Mouse (Mus musculus): Measurements from ENCODE around the gene Sox30. TPM values are rescaled to one million over a fixed set of nuclear protein-coding genes. Genes with fewer than 3 reads are reported as not detected.

Sox30 gene
- polyA plus RNA-seq (2014; fragmentation: Nextera tagmentation; extraction: Ambion mirVana), result 0.16 TPM in 2 replicates

DNA sequence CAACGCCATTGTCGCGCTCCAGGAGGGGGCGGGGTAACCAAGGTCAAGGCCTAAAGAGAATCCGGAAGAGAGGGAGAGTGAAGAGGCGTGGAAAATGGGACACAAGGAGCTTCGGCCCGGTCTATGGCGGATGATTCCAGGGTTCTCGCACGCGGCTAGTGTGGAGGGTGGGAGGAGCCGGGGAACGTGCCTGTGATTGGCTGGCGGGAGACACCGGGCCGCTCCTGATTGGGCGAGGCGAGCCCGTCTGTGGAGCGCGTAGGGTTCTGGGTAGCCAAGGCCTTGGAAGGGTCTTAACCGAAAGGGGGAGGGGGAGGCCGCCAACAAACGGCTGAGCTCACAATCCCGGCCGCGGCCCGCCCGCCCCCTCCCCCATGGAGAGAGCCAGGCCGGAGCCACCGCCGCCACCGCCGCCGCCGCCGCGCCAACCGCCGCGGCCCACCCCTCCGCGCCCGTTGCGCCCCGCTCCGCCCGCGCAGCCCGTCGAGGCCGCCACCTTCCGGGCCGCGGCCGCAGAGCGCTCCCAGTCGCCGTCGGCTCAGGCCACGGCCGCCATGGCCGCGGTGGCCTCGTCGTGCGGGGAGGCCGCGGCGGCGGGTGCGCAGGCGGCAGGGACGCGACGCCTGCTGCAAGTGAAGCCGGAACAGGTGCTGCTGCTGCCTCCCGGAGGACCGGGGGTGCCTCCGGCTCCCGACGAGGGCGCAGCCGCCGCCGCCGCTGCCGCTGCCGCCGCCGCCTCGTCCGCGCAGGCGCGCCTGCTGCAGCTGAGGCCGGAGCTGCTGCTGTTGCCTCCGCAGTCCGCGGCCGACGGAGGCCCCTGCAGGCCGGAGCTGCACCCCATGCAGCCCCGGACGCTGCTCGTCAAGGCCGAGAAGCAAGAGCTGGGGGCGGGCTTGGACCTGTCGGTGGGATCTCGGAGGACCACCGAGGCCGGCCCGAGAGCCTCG is at the start of gene Sox30:
Sox30 (plus strand) TSS at position 365 of the 947 bp plus-strand sequence.
- no peaks in the 10 kb centered on the region for H3K27me3 ChIP-seq (ENCODE audit: control insufficient read depth, insufficient read depth, low read length)
- 15% methylated on average over 76 of the region's 115 CpGs for WGBS
- peak; percentile 95 for ATAC-seq (ENCODE audit: low FRiP score, low TSS enrichment)

DNA sequence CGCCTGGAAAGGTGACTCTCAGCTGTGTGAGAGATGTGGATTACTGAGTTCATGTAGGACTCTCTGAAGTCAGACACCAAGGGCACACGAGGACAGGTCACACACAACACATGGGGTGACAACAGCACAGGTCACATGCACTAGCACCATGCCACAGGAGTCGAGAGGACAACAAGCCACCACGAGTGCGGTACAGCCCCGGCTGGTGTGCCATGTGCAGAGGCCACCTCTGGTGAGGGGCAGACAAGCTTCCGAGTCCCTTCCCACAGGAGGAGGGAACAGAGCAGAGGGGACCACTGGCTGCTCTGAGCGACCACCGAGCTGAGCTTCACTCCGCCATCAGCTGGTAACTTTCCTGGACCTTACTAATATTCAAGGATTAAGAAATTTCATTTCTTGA is 47.3 kb upstream of the Sox30 start:
- H3K9ac ChIP-seq (ENCODE audit: low read depth, low read length), result no peak overlapping the region
- no peak overlapping the region for H3K4me3 ChIP-seq (ENCODE audit: low read length)
- 92% methylated on average over 10 of the region's 10 CpGs for WGBS
- H3K36me3 ChIP-seq (ENCODE audit: control insufficient read depth, insufficient read depth, low read length), result peaks cover 48% of the 10 kb centered on the region
- no peaks in the 10 kb centered on the region for H3K27me3 ChIP-seq (ENCODE audit: control insufficient read depth, insufficient read depth, low read length)
- H3K4me1 ChIP-seq (ENCODE audit: control insufficient read depth, insufficient read depth, low read length), result no peaks in the 10 kb centered on the region
- no peak overlapping the region for H3K27ac ChIP-seq (ENCODE audit: low read depth, low read length)
- H3K4me2 ChIP-seq (replicated peaks; ENCODE audit: low read depth, low read length), result no peak overlapping the region
- H3K9me3 ChIP-seq (ENCODE audit: control insufficient read depth, low read length), result no peaks in the 10 kb centered on the region
- no peak for ATAC-seq (ENCODE audit: low FRiP score, low TSS enrichment)

More for the DNA sequence above, at the start of gene Sox30:
- Histone ChIP-seq H3K27ac (ENCODE audit: low read depth, low read length) (no peak within 1 kb of the TSS), H3K9me3 (ENCODE audit: control insufficient read depth, low read length) (peaks cover 6% of the 10 kb centered on the region; the same call in 1 of the 2 replicates), H3K36me3 (ENCODE audit: control insufficient read depth, insufficient read depth, low read length) (no peaks in the 10 kb centered on the region), H3K9ac (ENCODE audit: low read depth, low read length) (peak within 1 kb of the TSS; percentile 86), H3K4me3 (ENCODE audit: low read length) (peak within 1 kb of the TSS; percentile 58), H3K4me1 (ENCODE audit: control insufficient read depth, insufficient read depth, low read length) (no peaks in the 10 kb centered on the region), H3K4me2 (replicated peaks; ENCODE audit: low read depth, low read length) (peak within 1 kb of the TSS; percentile 84)

DNA sequence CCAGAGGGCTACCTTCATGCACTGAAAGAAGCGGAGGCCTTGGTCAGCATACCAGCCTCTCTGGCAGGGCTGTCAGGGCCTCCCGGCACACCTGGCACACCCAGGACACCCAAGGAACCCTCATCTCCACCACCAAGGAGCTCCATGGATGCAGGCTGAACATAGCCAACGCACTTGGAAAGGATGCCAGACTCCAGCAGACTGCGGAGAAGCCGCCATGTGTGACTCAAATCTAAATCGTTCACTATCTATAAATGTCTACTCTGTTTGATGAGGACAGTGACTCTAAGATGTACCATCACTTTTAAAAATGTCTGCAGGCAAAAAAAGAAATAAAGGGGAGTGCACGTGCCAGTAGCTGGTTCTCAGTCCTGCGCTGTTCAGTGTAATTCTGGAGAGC is 42.6 kb upstream of the Sox30 start:
- peaks cover 38% of the 10 kb centered on the region for H3K36me3 ChIP-seq (ENCODE audit: control insufficient read depth, insufficient read depth, low read length)
- no peaks in the 10 kb centered on the region for H3K9me3 ChIP-seq (ENCODE audit: control insufficient read depth, low read length)
- H3K9ac ChIP-seq (ENCODE audit: low read depth, low read length), result no peak overlapping the region
- H3K4me1 ChIP-seq (ENCODE audit: control insufficient read depth, insufficient read depth, low read length), result no peaks in the 10 kb centered on the region
- 92% methylated on average over 8 of the region's 8 CpGs for WGBS
- no peak overlapping the region for H3K4me3 ChIP-seq (ENCODE audit: low read length)
- H3K4me2 ChIP-seq (replicated peaks; ENCODE audit: low read depth, low read length), result no peak overlapping the region
- H3K27ac ChIP-seq (ENCODE audit: low read depth, low read length), result no peak overlapping the region
- H3K27me3 ChIP-seq (ENCODE audit: control insufficient read depth, insufficient read depth, low read length), result no peaks in the 10 kb centered on the region
- no peak for ATAC-seq (ENCODE audit: low FRiP score, low TSS enrichment)

DNA sequence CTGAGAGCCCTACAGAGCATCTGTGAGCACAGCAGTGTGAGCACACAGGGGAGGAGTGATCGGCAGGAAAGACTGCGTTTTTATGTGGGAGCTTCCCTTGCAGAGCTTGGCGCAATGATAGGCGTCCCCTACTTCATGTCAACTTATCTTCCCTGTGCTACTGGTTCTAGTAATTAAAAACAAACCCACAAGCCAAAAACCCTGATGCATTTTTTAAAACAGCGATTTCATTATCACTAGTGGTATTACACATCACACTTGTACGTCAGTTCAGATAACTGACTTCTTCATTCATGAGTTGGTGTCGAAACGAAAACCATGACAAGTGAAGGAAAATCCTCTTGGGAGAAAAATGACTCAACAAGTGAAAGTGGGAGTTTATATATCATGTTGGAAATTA is 41.2 kb upstream of the Sox30 start:
- no peak overlapping the region for H3K4me3 ChIP-seq (ENCODE audit: low read length)
- H3K9me3 ChIP-seq (ENCODE audit: control insufficient read depth, low read length), result no peaks in the 10 kb centered on the region
- H3K27me3 ChIP-seq (ENCODE audit: control insufficient read depth, insufficient read depth, low read length), result no peaks in the 10 kb centered on the region
- no peak for ATAC-seq (ENCODE audit: low FRiP score, low TSS enrichment)
- H3K27ac ChIP-seq (ENCODE audit: low read depth, low read length), result no peak overlapping the region
- H3K4me1 ChIP-seq (ENCODE audit: control insufficient read depth, insufficient read depth, low read length), result peaks cover 12% of the 10 kb centered on the region
- peaks cover 24% of the 10 kb centered on the region for H3K36me3 ChIP-seq (ENCODE audit: control insufficient read depth, insufficient read depth, low read length)
- H3K4me2 ChIP-seq (replicated peaks; ENCODE audit: low read depth, low read length), result no peak overlapping the region
- no peak overlapping the region for H3K9ac ChIP-seq (ENCODE audit: low read depth, low read length)
- WGBS, result 85% methylated on average over 8 of the region's 8 CpGs

DNA sequence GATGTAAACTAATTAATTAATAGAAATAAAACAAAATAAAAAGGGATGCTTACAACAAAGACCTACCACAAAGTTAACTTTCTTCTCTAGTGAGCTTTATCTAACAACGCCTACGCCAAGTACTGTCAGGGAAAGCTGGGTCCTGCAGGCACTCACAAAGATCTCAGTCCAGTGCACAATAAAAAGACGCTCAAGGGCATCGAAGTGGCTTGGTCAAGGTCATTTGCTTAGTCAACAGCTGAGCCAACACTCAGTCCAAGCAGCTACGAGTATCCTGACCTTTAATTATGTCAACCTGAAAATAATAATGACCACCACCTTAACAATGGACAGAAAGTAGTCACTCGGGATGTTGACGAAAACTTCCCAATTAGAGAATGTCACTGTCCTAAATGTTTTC is 37.8 kb upstream of the Sox30 start:
- ATAC-seq (ENCODE audit: low FRiP score, low TSS enrichment), result no peak
- Histone ChIP-seq H3K4me2 (replicated peaks; ENCODE audit: low read depth, low read length) (no peak overlapping the region), H3K9ac (ENCODE audit: low read depth, low read length) (no peak overlapping the region), H3K27me3 (ENCODE audit: control insufficient read depth, insufficient read depth, low read length) (no peaks in the 10 kb centered on the region), H3K4me1 (ENCODE audit: control insufficient read depth, insufficient read depth, low read length) (peaks cover 12% of the 10 kb centered on the region), H3K9me3 (ENCODE audit: control insufficient read depth, low read length) (no peaks in the 10 kb centered on the region), H3K4me3 (ENCODE audit: low read length) (no peak overlapping the region), H3K36me3 (ENCODE audit: control insufficient read depth, insufficient read depth, low read length) (peaks cover 3% of the 10 kb centered on the region; the same call in 1 of the 2 replicates), H3K27ac (ENCODE audit: low read depth, low read length) (no peak overlapping the region)
- WGBS, result 91% methylated on average over 7 of the region's 7 CpGs

DNA sequence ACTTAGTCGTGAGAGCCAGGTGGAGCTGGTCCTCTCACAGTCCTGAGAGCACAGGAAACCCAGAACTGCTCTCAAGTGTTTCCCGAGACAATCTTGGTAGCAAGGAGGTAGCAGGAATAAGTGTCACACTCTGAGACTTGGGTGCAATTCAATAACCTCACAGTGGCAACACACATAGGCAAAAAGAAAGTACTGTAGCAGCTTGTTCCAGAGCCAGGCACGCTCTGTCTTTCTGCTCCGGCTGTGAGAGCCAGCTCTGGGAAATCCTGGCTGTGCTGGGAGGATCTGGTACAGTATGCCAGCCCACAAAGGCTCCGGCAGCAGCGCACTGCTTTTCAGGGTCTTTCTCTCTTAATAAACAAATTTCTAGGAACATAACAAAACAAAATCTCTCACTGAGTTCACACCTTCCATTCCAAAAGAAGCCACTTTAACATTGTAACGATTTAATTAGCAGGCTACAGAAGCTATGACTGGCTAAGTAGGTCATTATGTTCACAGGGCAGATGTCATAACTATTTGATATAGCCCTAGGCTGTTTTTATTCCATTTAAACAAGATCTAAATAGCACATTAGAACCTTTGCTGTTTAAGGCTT is 36.9 kb upstream of the Sox30 start:
- Histone ChIP-seq H3K9me3 (ENCODE audit: control insufficient read depth, low read length) (no peaks in the 10 kb centered on the region), H3K36me3 (ENCODE audit: control insufficient read depth, insufficient read depth, low read length) (peaks cover 3% of the 10 kb centered on the region; the same call in 1 of the 2 replicates), H3K4me2 (replicated peaks; ENCODE audit: low read depth, low read length) (peak overlapping the region; percentile 89), H3K27me3 (ENCODE audit: control insufficient read depth, insufficient read depth, low read length) (no peaks in the 10 kb centered on the region), H3K27ac (ENCODE audit: low read depth, low read length) (no peak overlapping the region), H3K4me3 (ENCODE audit: low read length) (peak overlapping the region; percentile 86), H3K4me1 (ENCODE audit: control insufficient read depth, insufficient read depth, low read length) (peaks cover 12% of the 10 kb centered on the region), H3K9ac (ENCODE audit: low read depth, low read length) (peak overlapping the region; percentile 86; the same call in 1 of the 2 replicates)
- WGBS, result 58% methylated on average over 7 of the region's 7 CpGs
- ATAC-seq (ENCODE audit: low FRiP score, low TSS enrichment), result no peak

DNA sequence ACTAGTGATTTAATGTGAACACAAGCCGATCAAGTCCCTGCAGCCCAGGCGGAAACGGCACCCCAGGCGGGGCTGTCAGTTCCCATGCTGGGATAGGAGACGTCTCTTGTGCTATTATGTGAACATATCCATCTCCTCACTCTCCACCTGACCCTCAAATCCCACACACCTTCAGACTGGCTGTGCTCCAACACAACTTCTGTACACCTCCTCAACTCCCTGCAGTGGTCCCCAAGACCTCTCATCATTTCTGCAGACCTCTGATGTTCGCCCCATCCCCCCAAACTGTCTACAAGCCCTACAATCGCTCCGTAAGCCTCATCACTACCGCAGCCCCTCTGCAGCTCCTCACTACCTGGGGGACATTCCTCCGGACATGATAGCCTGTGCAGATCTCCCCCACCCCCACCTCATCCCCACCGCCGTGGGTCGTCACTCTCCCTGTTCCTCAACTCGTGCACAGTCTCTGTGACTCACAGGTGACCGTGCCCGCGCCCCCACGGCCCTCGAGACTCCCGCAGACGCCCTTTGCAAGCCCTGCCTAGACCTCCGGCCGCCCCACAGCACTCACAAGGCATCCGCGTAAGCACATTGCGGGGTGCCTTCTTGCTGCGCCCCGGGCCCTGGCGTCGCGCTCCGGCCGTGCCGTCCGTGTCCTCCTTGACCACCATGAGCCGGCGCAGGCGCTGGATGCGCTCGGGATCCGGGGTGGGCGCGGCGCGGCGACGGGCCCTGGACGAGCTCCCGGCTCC is 36.0 kb upstream of the Sox30 start:
- H3K27me3 ChIP-seq (ENCODE audit: control insufficient read depth, insufficient read depth, low read length), result no peaks in the 10 kb centered on the region
- peak overlapping the region; percentile 89 for H3K4me2 ChIP-seq (replicated peaks; ENCODE audit: low read depth, low read length)
- ATAC-seq (ENCODE audit: low FRiP score, low TSS enrichment), result peak; percentile 34
- H3K27ac ChIP-seq (ENCODE audit: low read depth, low read length), result no peak overlapping the region
- no peaks in the 10 kb centered on the region for H3K9me3 ChIP-seq (ENCODE audit: control insufficient read depth, low read length)
- H3K9ac ChIP-seq (ENCODE audit: low read depth, low read length), result peak overlapping the region; percentile 86
- peaks cover 10% of the 10 kb centered on the region; the same call in 1 of the 2 replicates for H3K36me3 ChIP-seq (ENCODE audit: control insufficient read depth, insufficient read depth, low read length)
- H3K4me3 ChIP-seq (ENCODE audit: low read length), result peak overlapping the region; percentile 86
- peaks cover 12% of the 10 kb centered on the region for H3K4me1 ChIP-seq (ENCODE audit: control insufficient read depth, insufficient read depth, low read length)
- WGBS, result under 1% methylated on average over 49 of the region's 49 CpGs

DNA sequence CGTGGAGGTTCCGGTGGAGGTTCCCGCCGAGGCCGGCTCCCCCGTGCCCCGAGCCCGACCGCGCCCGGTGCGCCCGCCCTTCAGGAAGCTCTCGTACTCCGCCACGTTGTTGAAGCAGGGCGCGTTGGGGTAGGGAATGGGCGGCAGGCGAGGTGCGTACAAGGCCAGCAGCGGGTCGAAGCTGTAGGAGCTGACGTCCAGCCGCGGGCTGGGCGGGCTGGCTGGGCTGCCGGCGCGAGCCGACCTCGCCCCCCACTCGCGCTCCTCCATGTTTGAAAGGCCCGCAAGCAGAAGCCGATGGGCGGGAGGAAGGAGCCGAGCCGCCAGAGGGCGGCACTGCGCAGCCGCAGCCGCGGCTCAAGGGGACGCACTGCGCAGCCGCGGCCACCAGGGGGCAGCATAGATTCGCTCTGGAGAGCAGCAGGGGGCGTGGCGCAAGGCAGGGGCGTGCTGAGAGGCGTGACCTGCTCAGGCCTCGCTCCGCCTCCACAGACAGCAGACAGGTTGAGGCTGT is 35.4 kb upstream of the Sox30 start, which contains the start of gene Lsm11:
Lsm11 (minus strand) TSS at position 293 of the 514 bp plus-strand sequence.
- Histone ChIP-seq H3K4me3 (ENCODE audit: low read length) (peak within 1 kb of the TSS; percentile 86), H3K27ac (ENCODE audit: low read depth, low read length) (0 out of 2 replicates have a peak within 1 kb of the TSS, but pooled peaks have one; percentile 6), H3K27me3 (ENCODE audit: control insufficient read depth, insufficient read depth, low read length) (no peaks in the 10 kb centered on the region), H3K4me2 (replicated peaks; ENCODE audit: low read depth, low read length) (peak within 1 kb of the TSS; percentile 89), H3K36me3 (ENCODE audit: control insufficient read depth, insufficient read depth, low read length) (peaks cover 16% of the 10 kb centered on the region; the same call in 1 of the 2 replicates), H3K9ac (ENCODE audit: low read depth, low read length) (peak within 1 kb of the TSS; percentile 86), H3K4me1 (ENCODE audit: control insufficient read depth, insufficient read depth, low read length) (peaks cover 12% of the 10 kb centered on the region), H3K9me3 (ENCODE audit: control insufficient read depth, low read length) (no peaks in the 10 kb centered on the region)
- ATAC-seq (ENCODE audit: low FRiP score, low TSS enrichment), result peak; percentile 91
- WGBS, result under 1% methylated on average over 54 of the region's 55 CpGs
